Mouse (Mus musculus) forebrain, embryonic 13.5 days (tissue): ENCODE measurements at regions not wholly inside any gene's neighbourhood (a gene's known extent, or its start where the extent isn't known, plus 50 kb on each side); places are given as distances from the start of the nearest gene placed in this dataset.
"Not testable (repeated sequence)": the region's sequence is repeated elsewhere in the genome, so short reads cannot be mapped to it uniquely, and the experiment has no call there.

Source experiments
- ATAC-seq: fragments of 200-750 bp; cut with Nextera tagmentation; 2 replicates; pipeline ENCODE4 v1.8.0; 2017
- H3K27ac ChIP-seq: fragments of 300-500 bp; sonication (generic); 2 replicates; pipeline ENCODE4 v1.5.1; 2015; ENCODE audit warnings: inconsistent platforms, mild to moderate bottlenecking, moderate library complexity
- H3K27me3 ChIP-seq: fragments of 300-500 bp; sonication (generic); 2 replicates; pipeline ENCODE4 v1.6.1; 2015; ENCODE audit warnings: mild to moderate bottlenecking, inconsistent platforms
- H3K36me3 ChIP-seq: fragments of 300-500 bp; sonication (generic); 2 replicates; pipeline ENCODE4 v1.6.1; 2015; ENCODE audit warnings: mild to moderate bottlenecking, inconsistent platforms; ENCODE audit not compliant: poor library complexity, severe bottlenecking
- H3K4me1 ChIP-seq: fragments of 300-500 bp; sonication (generic); 2 replicates; pipeline ENCODE4 v1.6.1; 2015; ENCODE audit warnings: inconsistent platforms
- H3K4me2 ChIP-seq: fragments of 300-500 bp; sonication (generic); 2 replicates; pipeline ENCODE4 v1.6.1; 2015; ENCODE audit warnings: inconsistent platforms, mild to moderate bottlenecking, moderate library complexity
- H3K4me3 ChIP-seq: fragments of 300-500 bp; sonication (generic); 2 replicates; pipeline ENCODE4 v1.5.1; 2015; ENCODE audit warnings: mild to moderate bottlenecking, inconsistent platforms
- H3K9ac ChIP-seq: fragments of 300-500 bp; sonication (generic); 2 replicates; pipeline ENCODE4 v1.6.1; 2015; ENCODE audit warnings: mild to moderate bottlenecking, inconsistent platforms
- H3K9me3 ChIP-seq: fragments of 300-500 bp; sonication (generic); replicated peaks from 2 replicates; pipeline ENCODE4 v1.6.1; 2016; ENCODE audit warnings: inconsistent platforms
- WGBS: fragments of 180-500 bp; shearing (Covaris S2); methylation state at CpG from one replicate; pipeline ENCODE4 v1.1.7; 2015; 5-methylcytosine and 5-hydroxymethylcytosine counted together

DNA sequence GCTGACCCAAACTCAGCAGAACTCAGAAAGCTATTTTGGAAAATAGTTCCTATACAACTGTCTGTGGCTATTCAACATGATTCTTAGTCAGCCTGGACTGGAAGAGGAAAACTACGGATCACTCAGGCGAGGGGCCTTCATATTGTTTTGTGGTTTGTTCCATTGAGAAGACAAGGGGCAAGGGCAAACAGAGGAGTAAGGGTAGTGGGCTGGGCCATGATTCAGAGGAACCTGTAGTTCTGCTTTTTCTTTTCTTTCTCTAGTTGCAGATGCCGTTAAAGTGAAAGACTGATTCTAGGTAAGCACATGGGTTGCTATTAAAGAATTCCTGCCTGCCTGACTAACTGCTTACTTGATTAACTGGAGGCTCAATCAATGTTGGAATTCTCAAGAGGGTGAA is 129.8 kb upstream of the Teddm2 start:
- no peak overlapping the region for H3K4me3 ChIP-seq
- no peaks in the 10 kb centered on the region for H3K9me3 ChIP-seq
- no peaks in the 10 kb centered on the region for H3K4me1 ChIP-seq
- H3K4me2 ChIP-seq: no peak overlapping the region
- 62% methylated on average over 3 of the region's 3 CpGs for WGBS
- H3K9ac ChIP-seq: no peak overlapping the region
- H3K36me3 ChIP-seq: no peaks in the 10 kb centered on the region
- no peak overlapping the region for H3K27ac ChIP-seq
- no peaks in the 10 kb centered on the region for H3K27me3 ChIP-seq
- ATAC-seq: no peak

DNA sequence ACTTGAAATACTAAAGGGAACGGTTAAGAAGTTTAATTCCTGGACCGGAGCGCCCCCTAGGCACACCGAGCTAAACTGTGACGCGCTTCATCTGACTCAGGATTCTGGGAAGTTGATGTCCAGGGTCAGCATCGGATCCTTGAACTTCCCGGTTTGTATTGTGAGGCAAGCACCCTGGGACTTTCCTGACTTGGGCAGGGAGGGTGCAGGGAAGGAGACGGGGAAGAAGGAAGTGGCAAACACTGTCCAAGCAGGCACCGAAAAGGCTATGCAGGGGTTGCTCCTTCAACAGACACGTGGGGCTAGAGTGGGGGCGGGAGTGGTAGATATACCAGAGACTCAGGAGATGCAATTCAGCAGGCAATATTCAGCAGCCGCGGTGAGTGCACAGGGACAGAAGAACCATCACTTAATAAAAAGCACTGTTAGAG is 132.7 kb upstream of the Teddm2 start:
- Histone ChIP-seq H3K9me3 (no peaks in the 10 kb centered on the region), H3K4me2 (peak overlapping the region; percentile 24), H3K36me3 (no peaks in the 10 kb centered on the region), H3K4me1 (no peaks in the 10 kb centered on the region), H3K27me3 (no peaks in the 10 kb centered on the region), H3K9ac (no peak overlapping the region), H3K27ac (no peak overlapping the region), H3K4me3 (no peak overlapping the region)
- 21% methylated on average over 14 of the region's 14 CpGs for WGBS
- no peak for ATAC-seq

DNA sequence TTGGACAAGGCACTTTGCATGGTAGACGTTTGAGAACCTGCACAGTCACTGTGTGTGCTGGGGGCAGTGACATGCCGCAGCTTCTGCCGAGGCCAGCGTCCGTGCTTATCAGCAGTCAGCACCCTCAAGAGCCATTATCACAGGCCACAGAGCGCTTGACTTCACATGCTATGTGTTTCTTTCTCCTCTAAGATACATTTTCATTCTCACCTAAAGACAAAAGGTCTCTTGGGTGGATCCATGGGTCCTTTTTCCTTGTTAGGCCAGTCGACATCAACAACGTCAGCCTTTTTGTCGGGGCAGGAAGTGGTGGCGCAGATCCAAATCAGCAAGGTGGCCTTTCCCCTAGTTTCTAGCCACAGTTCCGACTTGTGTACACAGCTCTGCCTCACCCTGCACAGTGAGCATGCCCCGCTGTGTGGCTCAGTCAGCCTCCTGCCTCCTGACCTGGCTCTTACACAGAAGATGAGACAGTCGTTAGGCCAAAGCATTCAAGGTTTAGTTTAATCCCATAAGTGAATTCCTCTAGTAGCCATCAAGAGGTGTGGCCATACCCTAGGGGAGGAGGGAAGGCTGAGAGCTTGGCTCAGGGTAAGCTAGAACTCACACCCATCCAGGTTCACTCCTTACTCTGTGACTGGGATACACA is 134.1 kb upstream of the Teddm2 start:
- Histone ChIP-seq H3K4me1 (no peaks in the 10 kb centered on the region), H3K27me3 (no peaks in the 10 kb centered on the region), H3K27ac (no peak overlapping the region), H3K9ac (no peak overlapping the region), H3K9me3 (no peaks in the 10 kb centered on the region), H3K4me2 (no peak overlapping the region), H3K4me3 (no peak overlapping the region), H3K36me3 (no peaks in the 10 kb centered on the region)
- no peak for ATAC-seq
- 81% methylated on average over 13 of the region's 13 CpGs for WGBS

DNA sequence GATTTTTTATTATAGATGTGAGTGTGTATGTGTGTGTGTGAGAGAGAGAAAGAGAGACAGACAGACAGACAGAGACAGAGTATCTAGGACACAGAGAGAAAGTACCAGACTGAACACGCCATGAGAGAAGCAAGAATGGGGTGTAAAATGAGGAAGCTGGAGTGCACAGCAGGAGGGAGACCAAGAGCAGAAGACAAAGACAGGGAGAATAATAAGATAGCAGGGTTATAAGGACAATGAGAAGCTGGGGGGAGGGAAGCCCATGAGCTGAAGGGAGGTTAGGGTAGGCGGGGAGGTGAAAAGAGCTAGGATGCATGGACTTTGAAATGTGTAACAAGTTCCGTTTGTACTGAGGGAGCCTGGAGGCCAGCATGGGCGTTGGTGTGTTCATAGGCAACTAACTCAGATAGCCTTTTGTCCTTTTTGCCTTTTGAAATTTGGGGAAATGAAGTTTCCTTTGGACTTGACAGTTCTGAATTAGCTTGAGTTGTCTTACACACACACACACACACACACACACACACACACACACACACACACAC is 136.8 kb upstream of the Teddm2 start:
- no peak overlapping the region for H3K9ac ChIP-seq
- H3K27ac ChIP-seq: no peak overlapping the region
- no peaks in the 10 kb centered on the region for H3K27me3 ChIP-seq
- no peak for ATAC-seq
- no peak overlapping the region for H3K4me3 ChIP-seq
- no peaks in the 10 kb centered on the region for H3K36me3 ChIP-seq
- H3K4me2 ChIP-seq: no peak overlapping the region
- no peaks in the 10 kb centered on the region for H3K9me3 ChIP-seq
- no peaks in the 10 kb centered on the region for H3K4me1 ChIP-seq
- whole genome bisulfite sequencing: 39% methylated on average over 4 of the region's 4 CpGs

DNA sequence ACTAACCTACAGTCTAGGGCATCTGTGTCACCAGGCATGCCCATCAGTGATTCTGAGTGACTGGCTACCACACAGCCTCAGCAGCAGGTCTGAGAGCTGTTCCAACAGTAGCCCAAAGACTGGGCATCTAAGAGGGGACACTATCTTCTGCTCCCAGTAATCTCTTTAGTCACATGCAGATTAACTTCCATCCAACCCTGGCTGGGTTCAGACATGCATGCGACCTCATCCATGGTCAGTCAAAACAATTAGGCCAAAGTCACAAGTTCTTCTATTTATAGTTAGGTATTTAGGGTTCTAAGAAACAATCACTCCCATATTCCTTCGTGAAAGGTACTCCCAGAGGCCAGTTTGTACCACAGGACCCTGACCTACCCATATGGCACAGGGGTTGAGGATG is 138.2 kb upstream of the Teddm2 start:
- Histone ChIP-seq H3K9ac (no peak overlapping the region), H3K27ac (no peak overlapping the region), H3K4me1 (no peaks in the 10 kb centered on the region), H3K4me2 (no peak overlapping the region), H3K27me3 (no peaks in the 10 kb centered on the region), H3K36me3 (no peaks in the 10 kb centered on the region), H3K4me3 (no peak overlapping the region), H3K9me3 (no peaks in the 10 kb centered on the region)
- no peak for ATAC-seq
- 70% methylated on average over 2 of the region's 2 CpGs for WGBS

DNA sequence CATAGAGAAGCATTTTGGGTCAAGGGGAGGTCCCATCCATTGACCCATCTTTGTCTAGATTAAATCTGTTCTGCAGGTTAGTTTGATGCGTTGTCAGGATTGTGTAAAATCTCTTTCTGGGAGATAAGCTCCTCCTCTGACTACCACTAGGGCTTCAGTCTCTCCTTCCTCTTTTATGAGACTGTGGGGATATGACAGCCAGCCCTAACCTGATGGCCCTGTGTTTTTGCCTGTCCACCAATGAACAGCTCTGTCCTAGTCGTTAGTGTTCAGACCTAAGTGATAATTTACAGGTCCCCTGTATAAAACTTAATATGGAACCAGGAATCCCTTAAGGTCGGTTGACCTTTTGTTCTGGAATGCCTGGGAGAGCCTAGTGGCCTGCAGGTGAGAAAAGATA is 140.9 kb upstream of the Teddm2 start:
- WGBS: 83% methylated on average over 3 of the region's 3 CpGs

DNA sequence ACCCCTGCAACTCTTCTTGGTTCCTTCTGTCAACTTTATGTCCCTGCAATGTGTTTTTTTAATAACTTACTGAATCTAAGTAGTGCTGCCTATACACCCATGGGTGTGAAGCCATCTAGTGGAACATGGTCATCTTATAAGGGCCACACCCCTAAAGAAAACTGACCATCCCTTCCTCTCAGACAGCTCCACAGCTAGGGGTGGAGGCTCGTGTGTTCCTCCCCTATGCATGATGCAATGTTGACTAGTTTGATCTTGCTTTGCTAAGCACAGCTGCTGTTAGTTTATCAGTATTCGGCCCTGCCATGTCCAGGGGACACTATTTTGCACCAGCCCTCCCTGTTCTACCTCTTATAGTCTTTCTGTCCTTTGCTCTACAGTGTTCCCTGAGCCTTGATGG is 142.9 kb upstream of the Teddm2 start:
- no peak overlapping the region for H3K4me3 ChIP-seq
- ATAC-seq: no peak
- H3K9me3 ChIP-seq: no peaks in the 10 kb centered on the region
- no peaks in the 10 kb centered on the region for H3K27me3 ChIP-seq
- H3K4me2 ChIP-seq: no peak overlapping the region
- no peaks in the 10 kb centered on the region for H3K4me1 ChIP-seq
- WGBS: 75% methylated on average over 2 of the region's 2 CpGs
- H3K27ac ChIP-seq: no peak overlapping the region
- no peaks in the 10 kb centered on the region for H3K36me3 ChIP-seq
- no peak overlapping the region for H3K9ac ChIP-seq

More for the DNA sequence above, 140.9 kb upstream of the Teddm2 start:
- H3K27ac ChIP-seq: no peak overlapping the region
- H3K9me3 ChIP-seq: no peaks in the 10 kb centered on the region
- H3K36me3 ChIP-seq: no peaks in the 10 kb centered on the region
- H3K27me3 ChIP-seq: no peaks in the 10 kb centered on the region
- no peak for ATAC-seq
- H3K4me3 ChIP-seq: no peak overlapping the region
- H3K9ac ChIP-seq: no peak overlapping the region
- H3K4me2 ChIP-seq: no peak overlapping the region
- H3K4me1 ChIP-seq: no peaks in the 10 kb centered on the region

DNA sequence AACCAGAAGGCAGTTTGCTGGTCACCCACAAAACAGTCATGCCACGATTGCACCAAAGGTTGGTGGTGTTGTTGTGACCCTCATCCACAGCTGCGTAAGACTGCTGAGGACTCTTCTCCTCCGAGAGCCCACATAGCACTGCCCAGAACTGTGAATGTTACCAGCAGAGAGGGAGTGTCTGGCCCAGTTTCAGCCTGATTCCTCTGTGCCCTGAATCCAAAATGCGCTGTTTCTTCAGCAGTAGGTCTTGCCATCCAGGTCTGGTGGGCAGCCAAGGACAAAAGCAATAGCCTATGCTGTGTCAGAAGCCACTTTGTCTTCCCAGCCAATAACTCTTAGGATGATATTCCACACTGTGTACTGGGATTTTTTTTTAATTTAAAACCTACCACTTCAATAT is 144.7 kb upstream of the Teddm2 start:
- Histone ChIP-seq H3K36me3 (no peaks in the 10 kb centered on the region), H3K9me3 (no peaks in the 10 kb centered on the region), H3K9ac (no peak overlapping the region), H3K27me3 (no peaks in the 10 kb centered on the region), H3K4me2 (no peak overlapping the region), H3K4me3 (no peak overlapping the region), H3K4me1 (no peaks in the 10 kb centered on the region), H3K27ac (no peak overlapping the region)
- ATAC-seq: no peak
- 88% methylated on average over 4 of the region's 4 CpGs for WGBS

DNA sequence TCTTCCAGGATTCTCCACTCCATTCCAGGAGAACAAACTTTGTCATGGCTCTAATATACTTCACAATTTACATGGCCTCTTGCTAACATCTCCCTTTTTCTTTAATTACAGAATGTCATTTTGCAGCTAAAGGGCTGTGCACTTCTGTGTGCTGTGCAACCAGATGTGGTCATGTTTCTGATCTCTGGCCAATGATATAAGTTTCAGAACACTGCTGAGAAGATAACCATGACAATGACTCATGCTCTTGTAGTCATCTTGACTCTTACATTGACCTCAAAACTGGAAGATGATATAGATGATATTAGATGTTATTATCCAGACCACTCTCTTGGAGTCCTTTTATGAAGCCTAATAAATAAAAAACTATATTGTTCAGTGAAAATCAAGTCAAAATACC is 145.9 kb upstream of the Teddm2 start:
- no peaks in the 10 kb centered on the region for H3K36me3 ChIP-seq
- H3K27ac ChIP-seq: no peak overlapping the region
- H3K9me3 ChIP-seq: no peaks in the 10 kb centered on the region
- no peaks in the 10 kb centered on the region for H3K27me3 ChIP-seq
- no peak overlapping the region for H3K4me3 ChIP-seq
- no peaks in the 10 kb centered on the region for H3K4me1 ChIP-seq
- no peak for ATAC-seq
- no peak overlapping the region for H3K9ac ChIP-seq
- no peak overlapping the region for H3K4me2 ChIP-seq

DNA sequence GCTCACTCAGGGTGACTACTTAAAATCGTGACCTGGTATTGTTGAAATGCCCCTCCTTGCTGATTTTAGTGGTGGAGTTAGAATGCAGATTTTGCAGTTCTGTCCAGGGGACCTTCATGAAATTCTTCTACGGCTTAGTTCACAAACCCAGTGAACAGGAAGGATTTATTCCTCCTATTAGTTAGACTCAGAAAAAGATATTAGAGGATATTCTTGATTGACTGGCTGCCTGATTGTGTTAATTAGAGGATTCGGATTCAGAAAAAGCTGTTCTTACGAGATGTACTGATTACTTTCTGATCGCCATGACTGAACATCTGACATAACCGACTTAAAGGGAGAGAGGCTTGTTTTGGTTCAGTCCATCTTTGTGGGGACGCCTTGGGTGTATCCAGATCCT is 147.3 kb upstream of the Zfp648 start:
- Histone ChIP-seq H3K4me2 (no peak overlapping the region), H3K9me3 (0 out of 2 replicates have a peak, but pooled peaks cover 3% of the 10 kb centered on the region), H3K36me3 (no peaks in the 10 kb centered on the region), H3K4me1 (no peaks in the 10 kb centered on the region), H3K27me3 (no peaks in the 10 kb centered on the region), H3K27ac (no peak overlapping the region), H3K4me3 (no peak overlapping the region), H3K9ac (no peak overlapping the region)
- WGBS: 75% methylated on average over 7 of the region's 7 CpGs
- no peak for ATAC-seq

DNA sequence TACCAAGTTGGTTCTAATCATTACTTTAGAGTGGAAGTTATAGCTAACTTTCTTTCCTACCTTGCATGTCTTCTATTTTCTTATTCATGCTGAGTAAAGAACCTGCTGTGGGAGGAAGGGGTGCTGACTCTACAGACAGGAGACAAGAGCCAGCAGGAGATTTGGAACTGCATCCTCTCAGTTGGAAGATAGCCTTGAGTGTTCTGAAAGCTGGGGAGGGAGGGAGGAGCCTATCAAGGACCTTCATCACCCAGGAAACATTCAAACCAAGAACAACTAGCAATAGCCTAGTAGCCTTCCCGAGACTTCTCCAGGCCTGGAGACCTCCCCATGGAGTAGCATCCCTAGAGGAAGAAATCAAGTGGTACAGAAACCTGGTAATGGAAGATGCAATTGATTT is 146.1 kb upstream of the Zfp648 start:
- no peak overlapping the region for H3K4me3 ChIP-seq
- 0 out of 2 replicates have a peak, but pooled peaks cover 3% of the 10 kb centered on the region for H3K9me3 ChIP-seq
- H3K9ac ChIP-seq: no peak overlapping the region
- H3K4me2 ChIP-seq: no peak overlapping the region
- no peak for ATAC-seq
- H3K36me3 ChIP-seq: no peaks in the 10 kb centered on the region
- H3K27ac ChIP-seq: no peak overlapping the region
- no peaks in the 10 kb centered on the region for H3K27me3 ChIP-seq
- H3K4me1 ChIP-seq: no peaks in the 10 kb centered on the region
- 89% methylated on average over 1 of the region's 1 CpGs for WGBS

DNA sequence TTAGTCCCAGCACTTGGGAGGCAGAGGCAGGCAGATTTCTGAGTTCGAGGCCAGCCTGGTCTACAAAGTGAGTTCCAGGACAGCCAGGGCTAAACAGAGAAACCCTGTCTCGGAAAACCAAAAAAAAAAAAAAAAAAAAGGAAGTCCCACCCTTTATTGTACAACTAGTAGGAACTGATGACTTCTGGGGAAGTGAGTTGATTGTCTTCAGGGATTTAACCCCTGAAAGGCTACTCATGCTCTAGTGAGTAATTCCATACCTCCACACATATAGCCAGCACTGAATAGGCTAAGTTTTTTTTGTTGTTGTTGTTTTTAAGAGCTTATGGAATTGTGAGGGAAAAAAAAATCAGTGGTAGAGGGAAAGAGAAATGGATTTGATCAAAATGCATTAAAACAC is 139.6 kb upstream of the Zfp648 start:
- 76% methylated on average over 2 of the region's 2 CpGs for WGBS
- H3K4me3 ChIP-seq, H3K4me2 ChIP-seq, H3K27ac ChIP-seq, H3K27me3 ChIP-seq, ATAC-seq, H3K4me1 ChIP-seq, H3K9me3 ChIP-seq, H3K9ac ChIP-seq, H3K36me3 ChIP-seq: not testable (repeated sequence)

DNA sequence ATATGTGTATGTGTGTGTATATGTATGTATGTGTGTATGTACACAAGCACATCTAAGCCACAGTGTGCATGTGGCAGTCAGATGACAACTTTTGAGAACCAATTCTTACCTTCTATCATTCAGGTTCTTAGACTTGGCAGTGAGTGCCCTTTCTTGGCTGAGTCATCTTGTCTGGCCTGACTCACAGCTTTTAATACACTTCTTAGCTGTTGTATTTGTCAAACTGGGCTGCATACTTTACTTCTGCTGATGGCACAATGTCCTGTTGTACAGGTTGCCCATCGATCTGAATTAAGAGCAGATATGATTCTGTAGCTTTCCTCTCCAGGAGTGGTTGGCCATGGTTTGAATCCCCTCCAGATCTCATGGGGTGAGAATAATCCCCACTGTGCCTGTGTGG is 139.1 kb upstream of the Zfp648 start:
- ATAC-seq: no peak
- H3K4me3 ChIP-seq: no peak overlapping the region
- no peaks in the 10 kb centered on the region for H3K36me3 ChIP-seq
- no peaks in the 10 kb centered on the region for H3K27me3 ChIP-seq
- WGBS: 94% methylated on average over 1 of the region's 1 CpGs
- no peaks in the 10 kb centered on the region for H3K4me1 ChIP-seq
- 0 out of 2 replicates have a peak, but pooled peaks cover 3% of the 10 kb centered on the region for H3K9me3 ChIP-seq
- H3K4me2 ChIP-seq: no peak overlapping the region
- no peak overlapping the region for H3K27ac ChIP-seq
- no peak overlapping the region for H3K9ac ChIP-seq
